Mouse (Mus musculus) kidney, adult 2 months (tissue): ENCODE data around the gene Ildr1. TPM values are rescaled to one million over a fixed set of nuclear protein-coding genes. Genes with fewer than 3 reads are reported as not detected.
A peak's percentile ranks its signal among the peaks of the same experiment; 100 is the strongest.

Experiments
- DNase-seq: peaks from one replicate; pipeline ENCODE4 v3.0.0; 2021
- H3K27ac ChIP-seq: fragments of 200-500 bp; 2 replicates; pipeline ENCODE4 v1.5.1; 2012; ENCODE audit warnings: low read depth, low read length, control low read depth, inconsistent platforms; ENCODE audit not compliant: insufficient read depth
- H3K27me3 ChIP-seq: fragments of 200-500 bp; replicated peaks from 2 replicates; pipeline ENCODE4 v1.6.1; 2012; ENCODE audit warnings: mild to moderate bottlenecking, moderate library complexity, low read length, inconsistent platforms; ENCODE audit not compliant: control insufficient read depth, insufficient read depth
- H3K36me3 ChIP-seq: fragments of 200-500 bp; 2 replicates; pipeline ENCODE4 v1.6.1; 2012; ENCODE audit warnings: mild to moderate bottlenecking, moderate library complexity, low read length, inconsistent platforms; ENCODE audit not compliant: control insufficient read depth, insufficient read depth
- H3K4me1 ChIP-seq: fragments of 200-500 bp; 2 replicates; pipeline ENCODE4 v1.6.1; 2011; ENCODE audit warnings: low read length; ENCODE audit not compliant: control insufficient read depth, insufficient read depth
- H3K4me3 ChIP-seq: fragments of 200-500 bp; 2 replicates; pipeline ENCODE4 v1.5.1; 2011; ENCODE audit warnings: mild to moderate bottlenecking, low read depth, low read length, control low read depth; ENCODE audit not compliant: insufficient read depth
- CTCF ChIP-seq: fragments of 200-500 bp; conservative IDR thresholded peaks from 2 replicates; pipeline ENCODE4 v1.5.1; 2011; ENCODE audit warnings: low read depth, mild to moderate bottlenecking, control low read depth, low read length, moderate library complexity, mixed read lengths; ENCODE audit not compliant: insufficient read depth, insufficient read length
- POLR2A ChIP-seq: fragments of 200-500 bp; IDR thresholded peaks from one replicate; pipeline ENCODE4 v1.6.1; 2011; ENCODE audit warnings: low read depth, low read length, control low read depth
- WGBS: fragments of 180-500 bp; shearing (Covaris S2); methylation state at CpG from one replicate; pipeline ENCODE4 v1.1.7; 2018; 5-methylcytosine and 5-hydroxymethylcytosine counted together
- polyA plus RNA-seq: library from polyadenylated mRNA; depleted of rRNA; stranded (reverse); fragments of >200 nt; gene quantifications from 2 replicates; pipeline ENCODE4 v1.2.3, GENCODE M21; 2012; rRNA removed

The Ildr1 gene
- polyA plus RNA-seq, result 20.4 and 31.9 TPM in 2 replicates

GRCm38 (mm10) chr16:36693818-36694413 is at the start of gene Ildr1:
Ildr1 (plus strand) TSS chr16:36693978.
- no peaks in the 10 kb centered on the region; the same call in 1 of the 2 replicates for H3K4me1 ChIP-seq
- peak; percentile 71 for DNase-seq
- peak within 1 kb of the TSS; percentile 77 for H3K27ac ChIP-seq
- H3K4me3 ChIP-seq, result peak within 1 kb of the TSS; percentile 68
- H3K36me3 ChIP-seq, result no peaks in the 10 kb centered on the region
- TF ChIP-seq POLR2A, result no peak
- TF ChIP-seq CTCF, result no peak
- WGBS, result 2% methylated on average over 40 of the region's 40 CpGs
- H3K27me3 ChIP-seq, result no peaks in the 10 kb centered on the region

GRCm38 (mm10) chr16:36645124-36645523 is 48.7 kb upstream of the Ildr1 start:
- Histone ChIP-seq H3K4me3 (no peak overlapping the region), H3K4me1 (no peaks in the 10 kb centered on the region), H3K36me3 (no peaks in the 10 kb centered on the region), H3K27ac (no peak overlapping the region), H3K27me3 (no peaks in the 10 kb centered on the region)
- no peak for TF ChIP-seq CTCF
- TF ChIP-seq POLR2A, result no peak
- 84% methylated on average over 6 of the region's 6 CpGs for WGBS
- no peak for DNase-seq

GRCm38 (mm10) chr16:36649304-36649703 is 44.5 kb upstream of the Ildr1 start:
- WGBS, result 59% methylated on average over 3 of the region's 3 CpGs
- H3K4me3 ChIP-seq, result no peak overlapping the region
- H3K4me1 ChIP-seq, result no peaks in the 10 kb centered on the region
- H3K36me3 ChIP-seq, result no peaks in the 10 kb centered on the region
- TF ChIP-seq CTCF, result no peak
- no peak for TF ChIP-seq POLR2A
- H3K27ac ChIP-seq, result no peak overlapping the region
- no peaks in the 10 kb centered on the region for H3K27me3 ChIP-seq
- no peak for DNase-seq

- H3K4me1 ChIP-seq, result no peaks in the 10 kb centered on the region
- no peak for DNase-seq
- no peaks in the 10 kb centered on the region for H3K36me3 ChIP-seq
- no peak overlapping the region for H3K27ac ChIP-seq
- WGBS, result 76% methylated on average over 4 of the region's 4 CpGs
- H3K27me3 ChIP-seq, result no peaks in the 10 kb centered on the region
- H3K4me3 ChIP-seq, result no peak overlapping the region
- TF ChIP-seq CTCF (no peak), POLR2A (no peak)
These were observed 43.3 kb upstream of the Ildr1 start for GRCm38 (mm10) chr16:36650511-36650910.

GRCm38 (mm10) chr16:36651174-36651766 is 42.5 kb upstream of the Ildr1 start:
- no peak for DNase-seq
- Histone ChIP-seq H3K27ac (no peak overlapping the region), H3K4me3 (no peak overlapping the region), H3K4me1 (no peaks in the 10 kb centered on the region), H3K27me3 (no peaks in the 10 kb centered on the region), H3K36me3 (no peaks in the 10 kb centered on the region)
- no peak for TF ChIP-seq CTCF
- no peak for TF ChIP-seq POLR2A
- WGBS, result 75% methylated on average over 6 of the region's 6 CpGs

GRCm38 (mm10) chr16:36655199-36655598 is 38.6 kb upstream of the Ildr1 start:
- Histone ChIP-seq H3K27ac (no peak overlapping the region), H3K4me3 (no peak overlapping the region), H3K27me3 (no peaks in the 10 kb centered on the region), H3K4me1 (no peaks in the 10 kb centered on the region), H3K36me3 (no peaks in the 10 kb centered on the region)
- TF ChIP-seq CTCF, result no peak
- TF ChIP-seq POLR2A, result no peak
- DNase-seq, result no peak
- whole genome bisulfite sequencing, result 87% methylated on average over 1 of the region's 1 CpGs

- DNase-seq, result no peak
- Histone ChIP-seq H3K4me3 (no peak overlapping the region), H3K27me3 (no peaks in the 10 kb centered on the region), H3K36me3 (no peaks in the 10 kb centered on the region), H3K4me1 (no peaks in the 10 kb centered on the region), H3K27ac (no peak overlapping the region)
- no peak for TF ChIP-seq CTCF
- TF ChIP-seq POLR2A, result no peak
- WGBS, result 77% methylated on average over 4 of the region's 4 CpGs
These were observed 37.9 kb upstream of the Ildr1 start for GRCm38 (mm10) chr16:36655910-36656309.
